Comparison of ENCODE assay signal across 13 mouse cellular contexts in the genomic region with DNA sequence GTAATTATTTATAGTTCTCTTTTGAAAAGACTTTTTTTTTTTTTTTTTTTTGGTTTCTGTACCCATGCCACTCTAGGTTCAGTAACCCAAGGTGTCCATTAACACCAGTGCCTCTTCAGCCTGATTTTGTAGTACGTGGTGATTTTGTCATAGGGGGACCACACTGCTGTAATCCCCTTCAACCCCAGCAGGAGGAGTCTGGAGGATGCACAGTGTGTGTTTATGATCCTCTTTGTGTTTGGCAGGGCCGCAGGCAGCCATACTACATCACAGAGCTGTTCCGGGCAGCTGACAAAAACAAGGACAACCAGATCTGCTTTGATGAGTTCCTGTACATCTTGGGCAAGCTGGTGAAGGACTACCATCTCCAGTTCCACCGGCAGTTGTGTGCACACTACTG. TPM values are rescaled to one million over a fixed set of nuclear protein-coding genes. Genes with fewer than 3 reads are reported as not detected.
DNase-seq lines count a peak whose midpoint lies in the region; ATAC-seq and TF ChIP-seq lines count a peak whose summit lies in the region.
"Had no signal": no experiment of that assay in that cellular context is flagged by ENCODE, and none has a peak within 500 bp of the region (broad histone marks: within the 10 kb centered on the region; RNA-seq: fewer than 3 reads in every experiment).

No protein-coding gene starts in this region.

- H3K79me2 ChIP-seq in heart, adult 2 months (replicated peaks; ENCODE audit: control insufficient read depth, insufficient read depth, low read length) = no peaks in the 10 kb centered on the region

- no peaks in the 10 kb centered on the region for H3K9me3 ChIP-seq in lung, postnatal 0 days (ENCODE audit: low read length)
- H3K9me3 ChIP-seq: G1E; limb, embryonic 13.5 days had no signal

- TF ChIP-seq POLR2A in heart, adult 2 months (IDR thresholded peaks at IDR 0.05; ENCODE audit: insufficient read depth, low read depth, low read length) = no peak
- TF ChIP-seq POLR2A in lung, adult 2 months (IDR thresholded peaks at IDR 0.05; ENCODE audit: borderline replicate concordance, extremely low read depth, low read depth, low read length) = no peak

- H3K27ac ChIP-seq in heart, adult 2 months = no peak overlapping the region
- H3K27ac ChIP-seq in lung, postnatal 0 days (ENCODE audit: low read length) = no peak overlapping the region
- H3K27ac ChIP-seq: limb, embryonic 13.5 days had no signal

- DNase-seq in heart, adult 2 months = no peak
- no peak for DNase-seq in heart, adult 8-10 months (ENCODE audit: low spot score)
- no peak for DNase-seq in lung, postnatal 0 days (ENCODE audit: low spot score)
- no peak for DNase-seq in lung, adult 2 months
- peak; percentile 36 for DNase-seq in NIH3T3 (ENCODE audit: low read depth)
- DNase-seq in retina, postnatal 1 day = peak; percentile 14
- no peak for DNase-seq in right cerebral cortex, postnatal 10 days (ENCODE audit: low spot score in 2 of 2)
- no peak for DNase-seq in ovary, postnatal 10 days (ENCODE audit: low spot score)

- intact Hi-C loops in heart, adult 2 months (cut with DNase I) = loop anchor here (1.0 kb wide), 1 partner anchor 52 kb away; no protein-coding TSS in a partner anchor

- H3K4me1 ChIP-seq in heart, adult 2 months (ENCODE audit: control insufficient read depth, insufficient read depth, low read length) = no peaks in the 10 kb centered on the region
- H3K4me1 ChIP-seq in lung, postnatal 0 days (ENCODE audit: insufficient read depth, low read depth, low read length) = no peaks in the 10 kb centered on the region
- H3K4me1 ChIP-seq in lung, adult 2 months (ENCODE audit: control insufficient read depth, insufficient read depth, low read length) = no peaks in the 10 kb centered on the region; the same call in 1 of the 2 replicates
- H3K4me1 ChIP-seq: limb, embryonic 13.5 days had no signal

- no peaks in the 10 kb centered on the region for H3K27me3 ChIP-seq in heart, adult 2 months (ENCODE audit: control insufficient read depth, insufficient read depth, low read length)
- H3K27me3 ChIP-seq in lung, postnatal 0 days (replicated peaks; ENCODE audit: insufficient read depth, low read length) = no peaks in the 10 kb centered on the region

- no peak for ATAC-seq in lung, postnatal 0 days

- H3K4me3 ChIP-seq in heart, adult 2 months = no peak overlapping the region
- no peak overlapping the region for H3K4me3 ChIP-seq in lung, postnatal 0 days (ENCODE audit: low read depth, low read length)
- no peak overlapping the region for H3K4me3 ChIP-seq in lung, adult 2 months (replicated peaks; ENCODE audit: extremely low read depth, low read depth, low read length)
- H3K4me3 ChIP-seq: limb, embryonic 13.5 days had no signal

- TF ChIP-seq EP300 in heart, adult 2 months (IDR thresholded peaks at IDR 0.05; ENCODE audit: insufficient read depth, low read depth, low read length) = no peak
- TF ChIP-seq EP300 in lung, postnatal 0 days (IDR thresholded peaks at IDR 0.05) = no peak

- no peaks in the 10 kb centered on the region for H3K36me3 ChIP-seq in heart, adult 2 months (ENCODE audit: control insufficient read depth, insufficient read depth, low read length)
- H3K36me3 ChIP-seq in lung, postnatal 0 days (ENCODE audit: insufficient read depth, low read length) = no peaks in the 10 kb centered on the region
- H3K36me3 ChIP-seq: G1E; limb, embryonic 13.5 days had no signal

- 0 out of 2 replicates have a peak, but pooled peaks have one; percentile 15 for TF ChIP-seq CTCF in heart, adult 2 months (IDR thresholded peaks at IDR 0.05)
- TF ChIP-seq CTCF in lung, postnatal 0 days (IDR thresholded peaks at IDR 0.05) = peak; percentile 50
- TF ChIP-seq CTCF in lung, adult 2 months (IDR thresholded peaks at IDR 0.05; ENCODE audit: insufficient read depth, low read length) = no peak

- 63% methylated on average over 4 of the region's 4 CpGs for WGBS in heart, adult 2 months
- WGBS in lung, postnatal 0 days = 65% methylated on average over 4 of the region's 4 CpGs
- 66% methylated on average over 4 of the region's 4 CpGs for WGBS in lung, adult 2 months

- H3K9ac ChIP-seq in heart, adult 2 months (ENCODE audit: low read depth, low read length) = no peak overlapping the region
- no peak overlapping the region for H3K9ac ChIP-seq in lung, postnatal 0 days (replicated peaks; ENCODE audit: low read depth)
- H3K9ac ChIP-seq: limb, embryonic 13.5 days had no signal

- H3K4me2 ChIP-seq in lung, postnatal 0 days (replicated peaks; ENCODE audit: low read depth, low read length) = no peak overlapping the region
- H3K4me2 ChIP-seq: limb, embryonic 13.5 days; midbrain, embryonic 11.5 days had no signal

RNA-seq across cellular contexts. Expression of gene S100a7a, which starts 3.6 kb away (rescaled TPM):
- under 1 TPM; 0.18 to 0.57 TPM for total RNA-seq in heart, adult 2 months (2021)
- polyA plus RNA-seq in heart, adult 2 months (2012; rRNA removed) = 0.29 and 1.0 TPM in 2 replicates
- under 1 TPM in 1 of 4 experiments, not detected in 3; 0.29 TPM for total RNA-seq in heart, adult 8-10 months (2022)
- 0.08 and 0.27 TPM in 2 replicates for polyA plus RNA-seq in lung, postnatal 0 days (2015; fragmentation: Nextera tagmentation; extraction: Ambion mirVana)
- 0.51 and 5.6 TPM in 2 replicates for polyA plus RNA-seq in lung, adult 2 months (2012; rRNA removed)
- total RNA-seq: G1E had no signal
- polyA plus RNA-seq: G1E; heart, embryonic 14.5 days; limb, embryonic 13.5 days; midbrain, embryonic 11.5 days had no signal

RNA-seq across cellular contexts. Expression of gene S100a8, which starts 11.4 kb away (rescaled TPM):
- total RNA-seq in heart, adult 2 months (2021) = 1 to 10 TPM in 1 of 2 experiments, not detected in 1; 7.7 TPM
- polyA plus RNA-seq in heart, adult 2 months (2012; rRNA removed) = 4.6 and 6.6 TPM in 2 replicates
- 1 to 10 TPM in 3 of 4 experiments, under 1 TPM in 1; 0.97 to 7.2 (median 2.7) TPM for total RNA-seq in heart, adult 8-10 months (2022)
- polyA plus RNA-seq in lung, postnatal 0 days (2015; fragmentation: Nextera tagmentation; extraction: Ambion mirVana) = 332 and 333 TPM in 2 replicates
- 5.6 and 15.3 TPM in 2 replicates for polyA plus RNA-seq in lung, adult 2 months (2012; rRNA removed)
- total RNA-seq: G1E had no signal
- polyA plus RNA-seq: G1E; large intestine, adult 2 months had no signal

RNA-seq across cellular contexts. Expression of gene S100a9, which starts 38.1 kb away (rescaled TPM):
- total RNA-seq in heart, adult 2 months (2021) = 1 to 10 TPM; 1.5 to 9.2 TPM
- polyA plus RNA-seq in heart, adult 2 months (2012; rRNA removed) = 6.2 and 7.0 TPM in 2 replicates
- 10 to 100 TPM in 1 of 4 experiments, 1 to 10 TPM in 3; 1.2 to 11.8 (median 2.5) TPM for total RNA-seq in heart, adult 8-10 months (2022)
- 207 and 215 TPM in 2 replicates for polyA plus RNA-seq in lung, postnatal 0 days (2015; fragmentation: Nextera tagmentation; extraction: Ambion mirVana)
- 7.6 and 29.9 TPM in 2 replicates for polyA plus RNA-seq in lung, adult 2 months (2012; rRNA removed)
- total RNA-seq: G1E had no signal

RNA-seq across cellular contexts. Expression of gene S100a6, which starts 44.7 kb away (rescaled TPM):
- 10 to 100 TPM; 65.8 to 79.9 TPM for total RNA-seq in heart, adult 2 months (2021)
- polyA plus RNA-seq in heart, adult 2 months (2012; rRNA removed) = 141 and 158 TPM in 2 replicates
- 10 to 100 TPM; 54.7 to 77.4 (median 69.0) TPM for total RNA-seq in heart, adult 8-10 months (2022)
- 1,618 and 1,721 TPM in 2 replicates for polyA plus RNA-seq in lung, postnatal 0 days (2015; fragmentation: Nextera tagmentation; extraction: Ambion mirVana)
- 439 and 454 TPM in 2 replicates for polyA plus RNA-seq in lung, adult 2 months (2012; rRNA removed)
- total RNA-seq: G1E had no signal
- polyA plus RNA-seq: G1E had no signal

RNA-seq across cellular contexts. Expression of gene S100a5, which starts 49.1 kb away (rescaled TPM):
- total RNA-seq in heart, adult 2 months (2021) = not detected
- polyA plus RNA-seq in heart, adult 2 months (2012; rRNA removed) = not detected in 2 replicates
- not detected for total RNA-seq in heart, adult 8-10 months (2022)
- polyA plus RNA-seq in lung, postnatal 0 days (2015; fragmentation: Nextera tagmentation; extraction: Ambion mirVana) = not detected in 2 replicates
- not detected in 2 replicates for polyA plus RNA-seq in lung, adult 2 months (2012; rRNA removed)
- total RNA-seq: G1E had no signal
- polyA plus RNA-seq: G1E; heart, embryonic 14.5 days; large intestine, adult 2 months; limb, embryonic 13.5 days; midbrain, embryonic 11.5 days had no signal

Comparison
In these comparisons a context has a peak if more than half of its experiments do, and no peak if none do; other contexts are left out.
1. RNA of gene S100a8, which starts 11.4 kb away (polyA plus RNA-seq): 332 to 333 TPM in lung, postnatal 0 days; 5.6 to 15.3 TPM in lung, adult 2 months and 4.6 to 6.6 TPM in heart, adult 2 months; every median in the first group is over 10 times any median in the second.
2. DNase-seq: peak in NIH3T3 (single experiment) and retina, postnatal 1 day (single experiment); none in heart, adult 2 months (0 of 2), heart, adult 8-10 months (single experiment), lung, postnatal 0 days (single experiment), lung, adult 2 months (single experiment), right cerebral cortex, postnatal 10 days (0 of 2) and ovary, postnatal 10 days (single experiment).